Mouse (Mus musculus) liver, embryonic 13.5 days (tissue): ENCODE measurements around the gene Syk. TPM values are rescaled to one million over a fixed set of nuclear protein-coding genes. Genes with fewer than 3 reads are reported as not detected.

Source experiments
- ATAC-seq: fragments of 200-750 bp; cut with Nextera tagmentation; 2 replicates; pipeline ENCODE4 v1.8.0; 2017; ENCODE audit warnings: low read depth, mild to moderate bottlenecking, moderate number of reproducible peaks, moderate library complexity
- DNase-seq: peaks from one replicate; pipeline ENCODE4 v3.0.0; 2022
- H3K27ac ChIP-seq: fragments of 300-500 bp; sonication (generic); 2 replicates; pipeline ENCODE4 v1.5.1; 2015; ENCODE audit warnings: moderate library complexity, mild to moderate bottlenecking, inconsistent platforms
- H3K27me3 ChIP-seq: fragments of 300-500 bp; sonication (generic); 2 replicates; pipeline ENCODE4 v1.6.1; 2015; ENCODE audit warnings: mild to moderate bottlenecking, inconsistent platforms
- H3K36me3 ChIP-seq: fragments of 300-500 bp; sonication (generic); 2 replicates; pipeline ENCODE4 v1.6.1; 2015; ENCODE audit warnings: mild to moderate bottlenecking, inconsistent platforms
- H3K4me1 ChIP-seq: fragments of 300-500 bp; sonication (generic); replicated peaks from 2 replicates; pipeline ENCODE4 v1.6.1; 2015; ENCODE audit warnings: inconsistent platforms
- H3K4me2 ChIP-seq: fragments of 300-500 bp; sonication (generic); 2 replicates; pipeline ENCODE4 v1.6.1; 2015; ENCODE audit warnings: inconsistent platforms, mild to moderate bottlenecking, moderate library complexity
- H3K4me3 ChIP-seq: fragments of 300-500 bp; sonication (generic); replicated peaks from 2 replicates; pipeline ENCODE4 v1.5.1; 2015; ENCODE audit warnings: mild to moderate bottlenecking, inconsistent platforms
- H3K9ac ChIP-seq: fragments of 300-500 bp; sonication (generic); 2 replicates; pipeline ENCODE4 v1.6.1; 2015; ENCODE audit warnings: mild to moderate bottlenecking, inconsistent platforms
- H3K9me3 ChIP-seq: fragments of 300-500 bp; sonication (generic); replicated peaks from 2 replicates; pipeline ENCODE4 v1.6.1; 2016; ENCODE audit warnings: inconsistent platforms
- WGBS: fragments of 180-500 bp; shearing (Covaris S2); methylation state at CpG from one replicate; pipeline ENCODE4 v1.1.7; 2015; ENCODE audit not compliant: insufficient replicate concordance; 5-methylcytosine and 5-hydroxymethylcytosine counted together
- polyA plus RNA-seq: library from polyadenylated mRNA; unstranded; fragments of >200 nt; fragmentation: Nextera tagmentation; extraction: Ambion mirVana; gene quantifications from 2 replicates; pipeline ENCODE4 v1.2.1, GENCODE M21; 2015

Syk gene
- polyA plus RNA-seq, 1 experiment from 2014 or later: 4.4 TPM

GRCm38 (mm10) chr13:52657966-52658365, 75.0 kb downstream of the Syk start:
- Histone ChIP-seq H3K4me1 (no peaks in the 10 kb centered on the region), H3K9me3 (no peaks in the 10 kb centered on the region), H3K27ac (no peak overlapping the region), H3K9ac (no peak overlapping the region), H3K4me3 (no peak overlapping the region), H3K36me3 (no peaks in the 10 kb centered on the region), H3K27me3 (peaks cover 7% of the 10 kb centered on the region; the same call in 1 of the 2 replicates), H3K4me2 (no peak overlapping the region)
- ATAC-seq (no peak), DNase-seq (no peak)
- 66% methylated on average over 7 of the region's 7 CpGs for WGBS

GRCm38 (mm10) chr13:52658477-52658876, 75.5 kb downstream of the Syk start:
- Histone ChIP-seq H3K4me3 (no peak overlapping the region), H3K27ac (no peak overlapping the region), H3K9me3 (no peaks in the 10 kb centered on the region), H3K9ac (no peak overlapping the region), H3K4me2 (no peak overlapping the region), H3K27me3 (peaks cover 7% of the 10 kb centered on the region; the same call in 1 of the 2 replicates), H3K4me1 (no peaks in the 10 kb centered on the region), H3K36me3 (no peaks in the 10 kb centered on the region)
- no peak for ATAC-seq
- peak; percentile 27 for DNase-seq
- WGBS: 10% methylated on average over 8 of the region's 8 CpGs

- no peak for DNase-seq
- Histone ChIP-seq H3K9ac (no peak overlapping the region), H3K4me1 (no peaks in the 10 kb centered on the region), H3K27ac (no peak overlapping the region), H3K9me3 (no peaks in the 10 kb centered on the region), H3K4me3 (no peak overlapping the region), H3K27me3 (peaks cover 7% of the 10 kb centered on the region; the same call in 1 of the 2 replicates), H3K36me3 (no peaks in the 10 kb centered on the region), H3K4me2 (no peak overlapping the region)
- WGBS: 65% methylated on average over 11 of the region's 11 CpGs
- no peak for ATAC-seq
Measured at GRCm38 (mm10) chr13:52659171-52659665, 76.2 kb downstream of the Syk start.

GRCm38 (mm10) chr13:52669889-52670288, 86.9 kb downstream of the Syk start:
- Histone ChIP-seq H3K36me3 (no peaks in the 10 kb centered on the region), H3K27ac (no peak overlapping the region), H3K9ac (no peak overlapping the region), H3K4me2 (no peak overlapping the region), H3K4me3 (no peak overlapping the region), H3K4me1 (no peaks in the 10 kb centered on the region), H3K27me3 (no peaks in the 10 kb centered on the region), H3K9me3 (no peaks in the 10 kb centered on the region)
- WGBS: 63% methylated on average over 3 of the region's 3 CpGs
- DNase-seq: no peak
- no peak for ATAC-seq

- H3K27me3 ChIP-seq: no peaks in the 10 kb centered on the region
- 52% methylated on average over 4 of the region's 4 CpGs for WGBS
- no peaks in the 10 kb centered on the region for H3K9me3 ChIP-seq
- H3K36me3 ChIP-seq: no peaks in the 10 kb centered on the region
- H3K4me3 ChIP-seq: no peak overlapping the region
- H3K4me1 ChIP-seq: no peaks in the 10 kb centered on the region
- DNase-seq (no peak), ATAC-seq (no peak)
- no peak overlapping the region for H3K4me2 ChIP-seq
- H3K9ac ChIP-seq: no peak overlapping the region
- H3K27ac ChIP-seq: no peak overlapping the region
Measured at GRCm38 (mm10) chr13:52673272-52673671, 90.3 kb downstream of the Syk start.

- Histone ChIP-seq H3K4me2 (no peak overlapping the region), H3K27me3 (no peaks in the 10 kb centered on the region), H3K9me3 (no peaks in the 10 kb centered on the region), H3K4me1 (no peaks in the 10 kb centered on the region), H3K36me3 (no peaks in the 10 kb centered on the region), H3K4me3 (no peak overlapping the region), H3K9ac (no peak overlapping the region), H3K27ac (no peak overlapping the region)
- DNase-seq: no peak
- no peak for ATAC-seq
- WGBS: 36% methylated on average over 4 of the region's 4 CpGs
Measured at GRCm38 (mm10) chr13:52673856-52674255, 90.9 kb downstream of the Syk start.

- 12% methylated on average over 12 of the region's 12 CpGs for WGBS
- Histone ChIP-seq H3K9me3 (no peaks in the 10 kb centered on the region), H3K4me3 (no peak overlapping the region), H3K4me1 (no peaks in the 10 kb centered on the region), H3K27ac (no peak overlapping the region), H3K36me3 (no peaks in the 10 kb centered on the region), H3K9ac (no peak overlapping the region), H3K27me3 (no peaks in the 10 kb centered on the region), H3K4me2 (no peak overlapping the region)
- DNase-seq: no peak
- no peak for ATAC-seq
Measured at GRCm38 (mm10) chr13:52674839-52675238, 91.9 kb downstream of the Syk start.

GRCm38 (mm10) chr13:52675526-52676294, 92.7 kb downstream of the Syk start:
- 68% methylated on average over 8 of the region's 8 CpGs for WGBS
- Histone ChIP-seq H3K27ac (no peak overlapping the region), H3K27me3 (no peaks in the 10 kb centered on the region), H3K9me3 (no peaks in the 10 kb centered on the region), H3K4me1 (no peaks in the 10 kb centered on the region), H3K36me3 (no peaks in the 10 kb centered on the region), H3K4me3 (no peak overlapping the region), H3K9ac (no peak overlapping the region), H3K4me2 (no peak overlapping the region)
- no peak for ATAC-seq
- DNase-seq: no peak

GRCm38 (mm10) chr13:52676671-52677445, 93.9 kb downstream of the Syk start:
- ATAC-seq (no peak), DNase-seq (no peak)
- Histone ChIP-seq H3K4me1 (no peaks in the 10 kb centered on the region), H3K27me3 (no peaks in the 10 kb centered on the region), H3K4me2 (no peak overlapping the region), H3K9me3 (no peaks in the 10 kb centered on the region), H3K27ac (no peak overlapping the region), H3K4me3 (no peak overlapping the region), H3K36me3 (no peaks in the 10 kb centered on the region), H3K9ac (no peak overlapping the region)
- 65% methylated on average over 5 of the region's 5 CpGs for WGBS

GRCm38 (mm10) chr13:52679906-52680305, 96.9 kb downstream of the Syk start:
- DNase-seq: no peak
- Histone ChIP-seq H3K4me3 (no peak overlapping the region), H3K4me2 (no peak overlapping the region), H3K36me3 (no peaks in the 10 kb centered on the region), H3K4me1 (no peaks in the 10 kb centered on the region), H3K27ac (no peak overlapping the region), H3K9ac (no peak overlapping the region), H3K9me3 (no peaks in the 10 kb centered on the region), H3K27me3 (no peaks in the 10 kb centered on the region)
- WGBS: 61% methylated on average over 5 of the region's 5 CpGs
- ATAC-seq: no peak

GRCm38 (mm10) chr13:52682107-52682506, 99.1 kb downstream of the Syk start:
- no peaks in the 10 kb centered on the region for H3K9me3 ChIP-seq
- no peak overlapping the region for H3K4me3 ChIP-seq
- DNase-seq (no peak), ATAC-seq (no peak)
- no peaks in the 10 kb centered on the region for H3K36me3 ChIP-seq
- 70% methylated on average over 5 of the region's 5 CpGs for WGBS
- H3K4me1 ChIP-seq: no peaks in the 10 kb centered on the region
- H3K27me3 ChIP-seq: no peaks in the 10 kb centered on the region
- H3K27ac ChIP-seq: no peak overlapping the region
- no peak overlapping the region for H3K4me2 ChIP-seq
- no peak overlapping the region for H3K9ac ChIP-seq
